Mouse (Mus musculus) T-helper 2 cell (primary cell): ENCODE measurements at regions not wholly inside any gene's neighbourhood (a gene's known extent, or its start where the extent isn't known, plus 50 kb on each side); places are given as distances from the start of the nearest gene placed in this dataset.
"Not testable (repeated sequence)": the region's sequence is repeated elsewhere in the genome, so short reads cannot be mapped to it uniquely, and the experiment has no call there.

Experiments
- in situ Hi-C: fragments of 300-600 bp; cut with MboI, MseI; formaldehyde crosslinking; loops from one replicate; pipeline ENCODE4 v1.15.1; 2025; ENCODE audit warnings: high pct_unique_total_duplicates

DNA sequence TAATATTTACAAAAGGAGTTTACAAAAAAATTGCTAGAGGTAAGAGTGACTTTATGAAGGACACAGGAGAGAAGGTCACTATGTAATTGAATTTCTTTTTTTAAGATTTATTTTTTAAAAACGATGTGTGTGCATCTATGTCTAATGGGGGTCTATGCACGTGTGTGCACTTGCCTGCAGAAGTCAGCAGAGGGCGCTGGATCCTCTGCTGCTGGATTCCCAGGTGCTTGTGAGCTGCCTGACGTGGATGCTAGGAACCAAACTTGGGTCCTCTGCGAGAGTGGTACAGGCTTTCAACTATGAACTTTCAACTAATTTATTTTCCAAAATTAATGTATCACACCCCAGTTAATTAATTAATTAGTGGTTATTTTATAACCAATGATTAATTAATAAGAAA is 85.0 kb downstream of the Glrx3 start:
- in situ Hi-C loops = loop anchor here (25.0 kb wide), 1 partner anchor 535 kb away; no protein-coding TSS in a partner anchor

DNA sequence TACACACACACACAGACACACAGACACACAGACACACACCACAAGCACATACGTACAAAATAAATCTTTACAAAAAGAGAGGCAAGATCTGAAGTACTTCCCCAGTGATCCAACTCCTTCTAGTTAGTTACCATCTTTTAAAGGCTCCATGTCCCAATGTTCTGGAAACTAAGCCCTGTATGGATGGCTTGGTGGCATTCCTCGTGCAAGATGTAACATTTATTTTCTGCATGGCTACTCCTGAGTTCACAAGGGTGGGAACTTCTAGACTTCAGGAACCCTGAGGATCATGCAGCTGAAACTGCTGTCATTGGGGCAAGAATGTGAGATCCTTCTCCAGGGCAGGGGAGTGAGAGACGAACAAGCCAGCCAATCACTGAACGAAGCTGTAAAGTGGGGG is 96.1 kb downstream of the Glrx3 start:
- in situ Hi-C loops = no loop called here

DNA sequence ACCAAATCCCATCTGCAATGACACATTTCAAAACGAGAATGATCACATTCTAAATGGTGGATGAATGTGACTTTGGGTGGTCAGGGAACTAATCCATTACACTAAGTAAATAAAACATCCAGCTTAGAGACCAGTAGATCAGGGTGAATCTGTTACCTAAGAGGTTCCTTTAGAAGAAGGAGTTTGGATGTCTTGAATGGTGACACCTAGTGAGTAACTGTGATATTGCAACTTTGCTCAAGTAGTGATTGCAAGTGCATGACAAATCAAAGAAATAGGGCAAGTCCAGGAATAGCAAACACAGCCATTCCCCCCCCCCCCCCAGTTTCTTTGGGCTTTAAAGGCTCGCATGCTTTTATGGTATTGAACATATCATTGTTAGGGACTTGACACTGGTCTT is 112.6 kb downstream of the Glrx3 start:
- in situ Hi-C loops = loop anchor here (5.0 kb wide), 1 partner anchor 73 kb away; no protein-coding TSS in a partner anchor

DNA sequence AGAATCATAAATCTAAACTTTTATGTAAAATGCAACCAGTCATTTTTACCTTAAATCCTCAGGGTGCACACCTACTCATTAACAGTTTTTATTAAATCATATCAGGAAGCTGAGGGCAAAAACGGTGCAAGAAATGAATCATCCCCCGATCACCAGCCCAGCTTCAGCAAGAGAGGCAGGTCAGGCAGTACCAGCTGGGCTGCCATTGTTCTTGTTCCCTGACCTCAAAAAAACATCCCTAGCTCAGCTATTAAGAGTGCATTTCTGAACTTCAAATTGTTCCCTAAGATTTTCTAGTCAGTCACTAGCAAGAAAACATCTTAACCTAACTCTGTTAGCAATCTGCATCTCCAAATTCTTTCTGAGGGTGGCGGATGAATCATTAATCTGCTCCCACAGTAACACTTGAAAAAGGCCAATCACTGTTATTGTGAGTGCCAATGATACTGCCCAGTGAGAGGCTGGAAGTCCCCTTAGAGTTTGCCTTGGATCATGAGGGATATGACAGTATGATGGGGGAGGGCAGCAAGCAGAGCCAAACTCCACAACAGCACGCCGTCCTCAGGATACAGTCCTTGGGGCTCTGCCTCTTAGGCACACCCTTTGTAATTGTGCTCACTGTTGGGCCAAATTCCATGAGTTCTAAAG is 115.3 kb downstream of the Glrx3 start:
- in situ Hi-C loops = loop anchor here (5.0 kb wide), 1 partner anchor 75 kb away; no protein-coding TSS in a partner anchor

DNA sequence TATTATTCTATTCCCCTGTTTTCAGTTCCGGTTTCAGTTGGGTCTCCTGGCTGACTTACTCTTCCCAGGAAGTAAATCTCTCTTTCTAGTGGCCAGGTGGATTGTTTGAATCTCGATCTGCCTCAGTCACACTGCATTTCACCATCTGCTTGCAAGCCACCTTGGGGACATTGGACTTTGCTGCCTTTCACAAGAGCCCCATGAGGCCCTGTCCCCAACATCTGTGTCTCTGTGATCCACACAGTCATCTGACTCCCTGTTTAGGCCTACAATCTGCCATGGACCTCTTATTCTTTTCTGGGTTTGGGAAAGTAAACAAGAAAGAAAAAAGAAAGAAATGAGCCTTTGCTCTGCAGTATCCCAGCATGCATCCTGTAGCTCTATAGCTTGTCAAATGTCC is 118.1 kb downstream of the Glrx3 start:
- in situ Hi-C loops = no loop called here

DNA sequence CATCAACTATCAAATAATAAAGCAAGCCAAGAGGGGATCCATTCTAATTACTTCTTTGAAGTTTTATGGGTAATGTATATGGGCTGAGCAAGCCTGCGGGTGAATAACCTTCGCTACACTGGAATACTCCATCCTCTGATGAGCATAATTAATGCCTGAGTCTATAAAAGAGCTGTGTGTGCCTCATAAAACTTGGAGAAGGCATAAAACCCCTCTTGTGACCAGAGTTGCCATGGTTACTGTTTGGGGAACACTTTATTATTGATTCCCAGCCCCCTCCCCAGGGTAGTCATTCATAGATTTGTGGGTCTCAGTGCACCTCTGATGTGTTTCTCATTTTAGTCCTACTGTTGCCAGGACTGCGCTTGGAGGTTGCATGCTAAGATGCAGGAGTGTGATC is 120.0 kb downstream of the Glrx3 start:
- in situ Hi-C loops = no loop called here

DNA sequence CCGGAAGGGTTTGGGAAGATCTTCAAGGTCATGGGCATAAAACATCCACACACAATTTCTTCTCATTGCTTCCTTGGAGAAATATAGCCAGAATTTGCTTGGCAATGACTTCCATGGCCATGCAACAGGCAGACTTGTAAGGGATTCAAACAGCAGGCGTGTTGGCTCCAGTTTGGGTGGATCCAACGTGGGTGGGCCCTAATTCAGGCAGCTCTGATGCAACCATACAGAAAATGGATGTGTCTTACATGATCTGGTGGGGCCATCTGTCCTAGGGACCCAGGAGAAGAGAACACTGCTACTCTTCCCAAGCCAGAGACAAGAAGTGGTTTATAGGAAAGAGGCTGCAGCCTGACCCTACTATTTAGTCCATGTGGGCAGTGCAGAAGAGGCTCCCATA is 121.5 kb downstream of the Glrx3 start:
- in situ Hi-C loops = no loop called here

DNA sequence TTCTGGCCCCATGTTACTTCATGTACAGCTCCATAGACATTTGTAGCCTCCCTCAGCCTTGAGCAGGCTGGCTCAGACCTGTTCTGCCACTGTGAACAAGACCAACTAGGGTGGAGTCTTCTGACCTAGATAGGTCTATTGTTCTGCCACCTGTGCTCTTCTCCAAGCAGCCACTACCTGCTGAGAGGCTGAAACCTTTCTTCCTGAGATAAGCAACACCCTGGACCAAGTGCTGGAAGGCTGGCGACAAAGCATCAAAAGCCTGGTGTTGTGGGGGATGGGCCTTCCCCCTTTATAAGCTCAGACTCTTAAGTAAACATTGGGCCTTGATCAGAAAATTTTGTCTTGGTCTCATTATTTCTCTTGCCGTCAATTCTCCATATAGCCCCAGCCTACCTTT is 132.8 kb downstream of the Glrx3 start:
- in situ Hi-C loops = no loop called here

DNA sequence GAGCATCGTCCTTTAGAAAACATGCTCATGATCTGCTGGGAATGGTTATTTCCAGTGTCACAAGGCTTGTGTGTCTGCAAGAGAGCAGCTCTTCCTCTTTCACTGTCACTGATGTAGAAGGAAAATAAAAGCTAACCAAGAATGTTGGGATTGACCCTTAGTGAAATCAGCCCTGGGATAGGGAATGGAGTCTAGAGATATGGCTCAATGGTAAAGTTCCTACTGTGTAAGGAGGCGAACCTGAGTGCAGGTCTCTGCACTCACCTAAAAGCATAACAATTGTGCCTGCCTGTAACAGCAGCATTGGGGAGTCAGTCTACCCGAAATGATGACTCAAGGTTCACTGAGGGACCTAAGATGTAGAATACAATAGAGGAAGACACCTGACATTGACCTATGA is 138.1 kb downstream of the Glrx3 start:
- in situ Hi-C loops = no loop called here

DNA sequence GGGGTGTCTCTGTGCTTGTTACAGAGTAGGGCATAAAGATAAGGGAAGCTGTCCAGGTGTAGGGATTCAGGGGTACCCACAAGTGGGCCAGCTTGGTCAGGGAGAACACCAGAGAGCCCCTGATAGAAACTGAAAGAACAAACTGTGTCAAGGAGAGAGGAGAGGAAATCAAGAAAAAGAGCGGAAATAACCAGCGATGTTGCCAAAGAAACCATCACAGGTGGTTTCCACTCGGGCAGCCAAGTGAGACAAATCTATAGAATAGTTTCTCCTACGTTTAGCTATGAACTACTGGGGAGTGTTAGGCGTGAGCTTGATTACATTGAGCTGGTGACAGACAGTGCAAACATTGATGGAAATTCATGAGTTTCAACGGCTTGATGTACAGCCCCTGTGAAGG is 138.8 kb downstream of the Glrx3 start:
- in situ Hi-C loops = no loop called here

DNA sequence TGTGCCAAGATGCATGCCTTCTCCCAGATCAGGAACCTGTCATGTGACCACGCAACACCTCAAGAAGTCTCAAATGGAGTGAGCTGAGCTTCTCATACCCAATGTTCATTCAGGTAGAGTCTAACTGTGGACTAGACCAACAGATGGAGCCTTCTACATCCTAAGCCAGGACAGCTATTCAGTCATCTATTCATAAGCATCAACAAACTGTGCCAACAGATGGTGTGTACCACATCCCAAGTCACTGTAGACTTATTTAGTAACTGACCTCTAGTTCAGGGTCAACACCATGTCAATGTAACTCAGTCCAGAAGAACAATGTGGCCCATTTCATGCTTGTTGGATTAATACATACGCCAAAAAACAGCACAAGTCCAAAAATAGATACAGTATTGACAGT is 146.1 kb downstream of the Glrx3 start:
- in situ Hi-C loops = no loop called here

DNA sequence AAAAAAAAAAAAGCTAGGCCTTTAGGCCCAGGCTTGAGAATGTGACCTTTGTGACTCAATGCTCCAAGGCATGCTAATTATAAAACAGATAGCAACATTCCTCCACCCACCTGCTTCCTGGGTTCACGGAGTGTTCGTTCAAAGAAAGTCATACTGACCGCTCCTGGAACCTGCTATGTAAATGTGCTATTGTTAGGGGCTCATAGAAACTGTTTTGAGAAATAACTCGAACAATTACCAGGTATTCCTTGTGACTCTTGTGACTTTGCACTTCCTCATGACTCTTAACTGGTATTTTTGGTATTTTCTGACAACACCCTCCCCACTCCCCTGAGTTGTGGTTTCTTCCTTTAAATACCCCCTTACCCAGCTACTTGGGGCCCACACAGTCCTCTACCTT is 147.5 kb downstream of the Glrx3 start:
- in situ Hi-C loops = not testable (repeated sequence)

DNA sequence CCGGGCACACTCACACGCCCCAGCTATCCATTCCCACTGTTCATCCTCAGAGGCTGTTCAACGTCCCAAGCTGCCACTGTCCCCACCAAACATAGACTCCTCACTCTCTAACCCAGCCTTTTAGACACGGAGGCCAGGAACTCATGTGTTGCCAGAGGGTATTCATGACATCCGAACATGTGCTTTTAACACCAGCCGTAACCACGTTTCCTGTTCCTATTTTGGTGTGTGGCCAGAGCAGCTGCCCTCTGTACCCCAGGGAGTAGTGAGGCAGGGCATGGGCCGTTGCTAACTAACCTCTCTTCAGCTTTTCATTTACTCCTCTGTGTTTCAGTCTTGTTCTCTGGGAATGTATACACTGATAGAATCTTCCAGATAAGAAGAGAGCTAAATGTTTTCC is 156.2 kb downstream of the Glrx3 start:
- in situ Hi-C loops = no loop called here

DNA sequence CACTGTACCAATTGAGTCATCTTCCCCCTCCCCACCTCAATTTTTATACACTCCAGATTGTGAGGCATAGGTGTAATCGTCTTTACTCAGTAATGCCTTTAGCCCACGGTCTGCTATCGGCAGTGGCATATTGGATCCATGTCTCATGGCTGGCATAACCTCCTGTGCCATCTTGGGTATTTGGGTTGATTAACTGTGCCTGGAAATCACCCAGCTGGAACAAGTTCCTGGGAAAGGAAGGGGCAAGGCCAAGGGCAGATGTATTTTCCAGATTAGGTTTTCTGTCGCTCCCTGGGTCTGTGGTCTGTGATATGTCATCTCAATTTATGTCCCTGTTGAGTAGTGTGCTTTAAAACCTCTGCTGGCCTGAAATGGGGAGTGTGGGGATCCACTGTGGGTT is 158.2 kb downstream of the Glrx3 start:
- in situ Hi-C loops = no loop called here

DNA sequence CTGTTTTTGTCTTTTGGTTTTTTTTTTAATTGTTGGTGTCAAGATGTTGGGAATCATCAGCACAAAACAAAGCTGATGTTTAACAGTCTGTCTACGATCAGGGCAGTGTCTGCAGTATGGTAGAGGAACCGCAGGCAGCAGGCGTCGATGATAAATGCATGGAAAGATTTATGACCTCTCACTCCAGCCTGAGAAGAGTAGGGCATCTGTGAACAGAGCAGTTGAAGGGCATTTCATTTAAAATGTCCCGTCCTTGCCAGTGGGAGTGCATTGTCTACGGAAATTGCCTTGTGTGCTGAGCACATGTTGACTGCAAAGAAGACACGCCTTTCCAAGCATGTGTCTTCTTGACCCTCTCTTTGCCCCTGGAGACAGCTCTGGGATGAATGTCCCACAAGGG is 158.7 kb downstream of the Glrx3 start:
- in situ Hi-C loops = no loop called here

DNA sequence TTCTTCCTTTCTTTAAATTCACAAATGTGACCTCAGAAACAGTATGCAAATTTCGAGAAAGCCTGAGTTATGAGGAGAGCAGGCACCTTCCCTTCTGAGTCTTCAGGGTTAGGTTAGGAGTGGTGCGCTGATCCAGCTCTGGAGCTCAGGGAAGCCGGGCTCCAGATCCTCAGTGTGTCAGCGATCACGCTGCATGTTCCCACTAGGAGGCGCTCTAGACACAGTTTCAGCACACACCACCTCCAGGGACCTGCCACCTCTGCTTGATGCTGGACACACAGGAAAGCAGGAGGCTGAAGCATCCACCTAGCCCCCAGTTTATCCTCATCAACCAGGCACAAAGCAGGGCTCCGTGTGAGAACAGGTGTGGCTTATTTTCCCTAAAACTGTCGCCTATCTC is 165.6 kb downstream of the Glrx3 start:
- in situ Hi-C loops = no loop called here

DNA sequence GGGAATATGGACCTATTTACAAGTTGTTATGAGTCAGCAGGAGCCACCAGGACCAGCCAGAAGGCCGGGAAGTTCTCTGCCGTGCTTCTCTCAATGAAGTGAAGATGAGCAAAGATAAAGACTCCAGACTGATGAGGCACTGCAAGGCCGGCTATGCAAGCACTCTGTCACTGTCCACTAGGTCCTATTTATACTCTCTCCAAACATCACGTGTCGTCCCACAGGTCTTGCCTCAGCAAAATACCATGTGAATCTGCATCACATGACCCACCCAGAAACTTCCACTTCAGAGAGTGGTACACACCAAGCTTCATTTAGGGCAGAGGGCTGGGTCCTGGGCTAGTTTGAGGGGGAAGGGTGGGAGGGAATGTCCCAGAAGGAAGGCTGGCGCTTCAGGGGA is 172.3 kb downstream of the Glrx3 start:
- in situ Hi-C loops = no loop called here

DNA sequence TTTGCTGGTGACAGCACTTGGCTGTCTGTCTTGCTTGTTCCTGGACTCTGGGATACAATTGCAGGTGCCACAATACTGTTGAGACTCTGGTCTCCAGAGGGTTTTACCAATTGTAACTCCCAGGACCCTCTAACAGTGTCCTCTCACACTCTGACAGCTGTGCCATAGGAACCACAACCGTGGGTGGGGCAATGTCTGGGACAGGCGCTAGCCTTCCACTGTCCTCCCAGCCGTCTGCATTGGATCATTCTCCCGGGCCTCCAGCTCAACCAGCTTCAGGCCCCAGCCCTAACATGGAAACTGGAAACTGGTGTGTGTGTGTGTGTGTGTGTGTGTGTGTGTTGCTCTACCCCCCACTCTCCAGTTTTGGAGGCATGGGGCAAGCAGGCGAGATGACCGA is 173.9 kb downstream of the Glrx3 start:
- in situ Hi-C loops = no loop called here

DNA sequence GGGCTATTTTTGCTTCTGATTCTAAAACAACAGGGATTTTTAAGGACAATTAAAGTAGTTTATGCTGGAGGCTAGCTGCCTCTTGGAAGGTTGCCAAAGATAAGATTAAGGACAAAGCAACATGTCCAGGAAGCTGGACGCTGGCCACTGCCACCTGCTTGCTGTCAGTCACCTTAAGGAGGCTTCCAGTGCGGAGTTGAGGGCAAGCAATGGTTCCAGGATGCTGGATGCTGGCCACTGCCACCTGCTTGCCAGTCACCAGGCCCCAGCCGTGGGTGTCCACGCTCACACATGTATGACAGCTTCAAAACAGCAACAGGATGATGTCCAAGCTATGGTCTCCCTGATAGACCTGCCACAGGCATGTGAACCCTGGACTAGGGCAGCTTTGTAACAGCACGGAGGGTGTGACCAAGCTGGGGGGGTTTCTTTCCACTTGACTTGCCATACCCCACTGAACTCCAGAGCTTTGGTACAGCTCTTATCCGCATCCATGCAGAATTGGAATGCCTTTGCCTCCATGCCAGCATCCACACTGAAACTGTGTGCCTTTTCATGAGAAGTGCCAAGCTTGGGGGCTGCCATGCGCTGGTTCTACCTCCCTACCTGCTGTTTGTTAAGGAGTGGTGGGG is 174.6 kb downstream of the Glrx3 start:
- in situ Hi-C loops = no loop called here

DNA sequence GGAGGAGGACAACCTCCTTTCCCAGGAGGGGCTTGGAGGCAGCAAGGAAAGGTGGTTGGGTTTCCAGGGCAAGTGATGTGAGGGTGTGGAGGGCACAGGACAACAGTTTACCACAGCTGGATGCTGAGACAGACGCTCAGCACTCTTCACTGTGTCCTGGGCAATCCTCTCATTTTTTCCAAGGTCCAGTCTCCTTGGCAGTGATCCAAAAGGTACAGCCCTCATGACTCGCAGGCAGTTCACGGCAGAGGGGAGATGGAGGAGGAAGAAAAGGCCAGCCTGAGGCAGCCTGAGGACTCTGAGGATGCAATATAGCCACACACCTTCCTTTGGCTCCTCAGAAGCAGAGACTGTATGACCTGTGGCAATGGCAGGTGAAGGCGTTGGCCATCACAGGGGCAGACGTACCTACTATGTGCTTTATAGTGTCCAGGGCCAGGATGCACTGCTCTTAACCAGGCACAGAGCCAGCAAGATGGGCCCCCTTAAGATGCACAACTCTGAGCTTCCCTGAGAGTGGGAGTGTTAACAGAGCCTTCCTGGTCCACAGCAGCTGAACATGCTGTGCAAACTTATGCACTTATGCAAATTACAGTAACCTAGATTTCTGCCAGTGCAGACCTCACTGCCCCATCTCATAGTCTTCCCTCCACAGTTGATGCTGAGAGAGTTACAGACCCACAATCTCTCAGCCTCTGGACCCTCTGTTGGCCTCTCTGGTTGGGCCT is 181.2 kb downstream of the Glrx3 start:
- in situ Hi-C loops = no loop called here

DNA sequence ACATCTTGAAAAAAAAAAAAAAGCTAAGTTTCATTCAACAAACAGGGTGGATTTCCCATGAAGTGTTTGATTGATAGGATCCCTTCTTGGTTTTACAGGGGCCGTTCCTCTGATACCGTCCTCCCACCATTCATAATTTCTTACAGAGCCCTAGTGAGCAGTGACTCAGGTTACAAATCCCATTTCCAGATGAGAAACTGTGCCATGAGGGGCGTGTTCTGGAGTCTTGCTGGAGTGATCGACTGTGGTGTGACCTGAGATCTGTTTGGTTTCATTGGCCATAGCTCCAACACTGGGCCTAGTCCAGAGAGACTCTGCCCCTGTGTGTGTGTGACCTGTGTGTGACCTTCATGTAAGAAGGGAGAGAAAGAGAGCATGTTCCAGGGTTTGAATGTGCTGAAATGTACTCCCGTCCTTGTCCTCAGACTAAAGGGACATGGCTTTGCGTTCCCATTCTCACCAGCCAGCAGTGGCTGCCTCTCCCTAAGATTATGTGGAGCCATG is 181.9 kb downstream of the Glrx3 start:
- in situ Hi-C loops = no loop called here

DNA sequence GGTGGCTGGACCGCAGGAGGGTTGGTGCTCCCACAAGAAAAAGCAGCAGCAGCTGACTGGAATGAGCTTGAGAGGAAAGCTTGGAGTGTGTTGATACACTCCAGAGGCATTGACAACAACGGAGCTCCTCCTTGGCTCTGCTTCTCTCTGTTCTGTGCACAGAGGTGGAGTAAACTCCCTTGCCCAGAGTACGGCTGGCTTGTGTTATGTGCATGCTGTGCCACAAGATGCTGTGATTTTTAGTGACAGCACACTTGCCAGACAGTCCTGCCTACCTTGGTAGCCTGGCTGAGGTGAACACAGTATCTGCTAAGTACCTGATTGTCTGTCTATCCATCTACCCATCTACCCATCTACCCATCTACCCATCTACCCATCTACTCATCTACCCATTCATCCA is 190.9 kb downstream of the Glrx3 start:
- in situ Hi-C loops = no loop called here

DNA sequence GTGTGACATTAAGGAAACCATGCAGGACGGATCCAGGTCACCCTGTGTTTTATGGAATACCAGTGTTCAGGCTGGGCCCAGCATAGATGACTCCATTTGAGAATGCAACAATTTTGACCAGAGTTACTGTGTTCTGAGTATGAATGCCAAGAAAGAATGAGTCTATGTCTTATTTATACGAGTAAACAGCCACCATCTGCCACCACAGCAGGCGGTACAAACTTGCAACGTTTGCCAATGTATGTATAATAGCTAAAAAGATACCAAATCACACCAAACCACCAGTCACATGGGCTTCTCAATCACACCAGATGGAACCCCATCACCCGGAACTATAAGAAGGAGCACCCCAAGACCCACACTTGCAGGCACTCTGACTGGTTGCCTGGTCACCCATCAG is 192.1 kb downstream of the Glrx3 start:
- in situ Hi-C loops = no loop called here
